Mouse (Mus musculus) brain, embryonic 14.5 days (tissue): ENCODE measurements at regions not wholly inside any gene's neighbourhood (a gene's known extent, or its start where the extent isn't known, plus 50 kb on each side); places are given as distances from the start of the nearest gene placed in this dataset.
"Not testable (repeated sequence)": the region's sequence is repeated elsewhere in the genome, so short reads cannot be mapped to it uniquely, and the experiment has no call there.

Source experiments
- DNase-seq: peaks from one replicate; pipeline ENCODE4 v3.0.0-alpha.2; 2011; ENCODE audit warnings: low read depth
- CTCF ChIP-seq: fragments of 200-500 bp; IDR thresholded peaks from 2 replicates; pipeline ENCODE4 v1.5.1; 2012; ENCODE audit warnings: inconsistent platforms, mild to moderate bottlenecking, moderate library complexity, borderline replicate concordance; ENCODE audit not compliant: insufficient read depth, insufficient read length; ENCODE audit errors: extremely low read depth
- POLR2A ChIP-seq: fragments of 200-500 bp; IDR thresholded peaks from 2 replicates; pipeline ENCODE4 v1.6.1; 2012; ENCODE audit warnings: mild to moderate bottlenecking, inconsistent platforms, borderline replicate concordance; ENCODE audit not compliant: poor library complexity, insufficient read depth, insufficient read length, severe bottlenecking; ENCODE audit errors: extremely low read depth

GRCm38 (mm10) chr5:52015786-52016185 lies 174.5 kb downstream of the Dhx15 start:
- TF ChIP-seq POLR2A, result no peak
- TF ChIP-seq CTCF, result no peak
- no peak for DNase-seq

DNA sequence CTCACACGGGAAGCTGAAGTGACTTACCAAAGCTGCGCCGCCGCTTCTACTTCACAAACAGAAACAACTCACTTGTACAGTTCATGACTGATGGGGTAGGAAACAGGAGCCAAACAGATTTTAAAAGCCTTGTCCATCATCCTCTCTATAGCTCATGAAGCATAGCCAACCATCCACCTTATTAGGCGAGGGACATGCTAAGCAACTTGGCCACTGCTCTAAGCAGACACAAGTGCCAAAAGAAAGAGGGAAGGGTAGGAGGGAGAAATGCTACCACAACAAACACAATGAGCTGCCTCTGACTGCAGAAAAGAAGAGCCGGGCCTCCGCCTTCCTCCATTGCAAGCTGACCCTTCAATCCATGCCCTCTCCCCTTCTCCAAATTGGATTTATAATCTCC lies 179.9 kb downstream of the Dhx15 start:
- TF ChIP-seq CTCF (no peak), POLR2A (no peak)
- DNase-seq, result peak; percentile 73

- TF ChIP-seq POLR2A (no peak), CTCF (no peak)
- DNase-seq, result no peak
These were observed 181.4 kb downstream of the Dhx15 start for GRCm38 (mm10) chr5:52008942-52009341.

- no peak for DNase-seq
- TF ChIP-seq POLR2A, result no peak
- TF ChIP-seq CTCF, result no peak
These were observed 183.5 kb downstream of the Dhx15 start for GRCm38 (mm10) chr5:52006843-52007242.

GRCm38 (mm10) chr5:51990847-51991610 lies 199.3 kb downstream of the Dhx15 start:
- TF ChIP-seq POLR2A (no peak), CTCF (no peak)
- peak; percentile 54 for DNase-seq

- no peak for TF ChIP-seq POLR2A
- TF ChIP-seq CTCF, result no peak
- peak; percentile 26 for DNase-seq
These were observed 200.9 kb downstream of the Dhx15 start for GRCm38 (mm10) chr5:51989396-51989795.

GRCm38 (mm10) chr5:51988913-51989312 lies 201.4 kb downstream of the Dhx15 start:
- no peak for TF ChIP-seq CTCF
- TF ChIP-seq POLR2A, result no peak
- no peak for DNase-seq

- peak; percentile 40 for DNase-seq
- no peak for TF ChIP-seq POLR2A
- TF ChIP-seq CTCF, result no peak
These were observed 205.3 kb downstream of the Dhx15 start for GRCm38 (mm10) chr5:51984966-51985365.

DNA sequence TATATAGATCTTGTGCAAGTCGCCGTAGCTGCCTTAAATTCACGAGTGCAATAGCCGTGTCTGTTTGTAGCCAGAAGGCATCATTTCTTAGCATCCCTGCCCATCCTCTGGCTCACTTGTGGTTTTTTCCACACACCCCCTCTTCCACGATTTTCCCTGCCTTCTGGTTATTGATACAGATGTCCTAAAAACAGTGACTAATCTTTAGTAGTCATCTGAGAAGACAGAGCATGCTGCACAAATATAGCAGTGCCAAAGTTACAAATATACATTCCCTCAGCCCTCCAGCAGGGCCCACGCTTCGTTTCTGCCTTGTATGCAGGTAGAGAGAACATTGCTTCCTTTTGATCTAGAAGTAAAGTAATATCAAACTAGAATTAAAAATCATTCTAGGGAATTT lies 207.5 kb downstream of the Dhx15 start:
- DNase-seq, result no peak
- no peak for TF ChIP-seq POLR2A
- TF ChIP-seq CTCF, result no peak

- no peak for DNase-seq
- no peak for TF ChIP-seq CTCF
- no peak for TF ChIP-seq POLR2A
These were observed 209.4 kb downstream of the Dhx15 start for GRCm38 (mm10) chr5:51980901-51981300.

DNA sequence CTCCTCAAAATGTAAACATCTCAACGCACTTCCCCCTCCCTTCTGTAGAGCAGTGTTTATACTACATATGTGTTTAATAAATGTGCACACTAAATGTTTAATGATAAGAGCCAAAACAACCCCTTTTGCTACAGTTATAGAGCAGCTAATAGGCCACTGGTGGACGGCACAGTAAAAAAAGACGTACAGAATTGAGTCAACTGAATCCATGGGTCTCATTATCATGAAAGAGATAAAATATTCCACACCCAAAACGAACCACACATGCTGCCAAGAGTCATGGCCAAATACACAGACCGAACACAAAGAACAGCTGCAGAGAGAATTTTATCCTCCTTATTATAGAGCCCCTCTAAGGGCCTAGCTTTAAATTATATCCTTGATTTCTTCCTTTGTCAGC lies 237.8 kb downstream of the Dhx15 start:
- no peak for TF ChIP-seq CTCF
- TF ChIP-seq POLR2A, result no peak
- DNase-seq, result peak; percentile 22

- no peak for DNase-seq
- TF ChIP-seq CTCF, result no peak
- no peak for TF ChIP-seq POLR2A
These were observed 240.3 kb downstream of the Dhx15 start for GRCm38 (mm10) chr5:51949996-51950395.

DNA sequence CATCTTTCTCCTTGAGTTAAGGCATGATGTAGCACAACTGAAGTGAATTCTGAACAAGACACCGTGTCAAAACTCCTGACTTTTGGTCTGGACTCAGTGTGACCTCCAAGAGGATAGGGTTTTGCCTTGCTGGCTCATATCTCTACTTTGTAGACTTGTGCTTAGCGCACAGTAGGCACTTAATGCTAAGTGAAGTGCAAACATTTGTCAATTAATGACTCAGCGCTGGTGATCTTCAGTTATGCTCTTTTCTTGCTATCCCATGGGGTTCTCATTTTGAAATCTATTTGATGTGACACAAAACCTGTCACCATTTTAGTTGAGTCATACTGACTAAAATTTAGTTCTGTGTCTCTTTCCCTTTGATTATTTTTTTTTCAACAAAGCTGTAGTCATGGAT lies 244.3 kb downstream of the Dhx15 start:
- TF ChIP-seq CTCF, result no peak
- TF ChIP-seq POLR2A, result no peak
- DNase-seq, result no peak

DNA sequence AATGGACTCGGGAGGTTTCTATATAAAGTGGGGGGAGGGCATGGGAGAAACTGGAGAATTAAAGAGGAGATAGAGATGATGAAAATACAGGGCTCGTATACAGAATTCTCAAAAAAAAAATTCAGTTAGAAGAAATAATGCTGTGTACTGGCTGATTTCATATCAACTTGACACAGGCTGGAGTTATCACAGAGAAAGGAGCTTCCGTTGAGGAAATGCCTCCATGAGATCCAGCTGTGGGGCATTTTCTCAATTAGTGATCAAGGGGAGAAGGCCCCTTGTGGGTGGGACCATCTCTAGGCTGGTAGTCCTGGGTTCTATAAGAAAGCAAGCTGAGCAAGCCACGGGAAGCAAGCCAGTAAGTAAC lies 248.4 kb downstream of the Dhx15 start:
- not testable (repeated sequence) for DNase-seq
